Mouse (Mus musculus) spleen, postnatal 10 days (tissue): ENCODE measurements at regions not wholly inside any gene's neighbourhood (a gene's known extent, or its start where the extent isn't known, plus 50 kb on each side); places are given as distances from the start of the nearest gene placed in this dataset.

Experiments used
- DNase-seq, 2 experiments: peaks; one replicate each; pipeline ENCODE4 v3.0.0; 2021 to 2022; ENCODE audit warnings: low spot score in 2 of 2

GRCm38 (mm10) chr2:70914372-70914771 lies 88.8 kb upstream of the Tlk1 start:
- DNase-seq: no peak

GRCm38 (mm10) chr2:70909401-70909800 lies 83.9 kb upstream of the Tlk1 start:
- DNase-seq: no peak

GRCm38 (mm10) chr2:70908579-70908978 lies 83.1 kb upstream of the Tlk1 start:
- DNase-seq: no peak

- peak in 1 of 2 experiments; percentile 1 for DNase-seq
Measured at GRCm38 (mm10) chr2:70906216-70906615, 80.7 kb upstream of the Tlk1 start.

GRCm38 (mm10) chr2:70904429-70904828 lies 78.9 kb upstream of the Tlk1 start:
- DNase-seq: peak in 1 of 2 experiments; percentile 6

GRCm38 (mm10) chr2:70902196-70902595 lies 76.7 kb upstream of the Tlk1 start:
- peak in 1 of 2 experiments; percentile 2 for DNase-seq

GRCm38 (mm10) chr2:70901479-70901878 lies 76.0 kb upstream of the Tlk1 start:
- DNase-seq: peak in 1 of 2 experiments; percentile 8

GRCm38 (mm10) chr2:70899056-70899455 lies 73.5 kb upstream of the Tlk1 start:
- no peak for DNase-seq

- DNase-seq: no peak
Measured at GRCm38 (mm10) chr2:70898396-70898795, 72.9 kb upstream of the Tlk1 start.

- no peak for DNase-seq
Measured at GRCm38 (mm10) chr2:70897373-70897772, 71.8 kb upstream of the Tlk1 start.

- no peak for DNase-seq
Measured at GRCm38 (mm10) chr2:70889522-70890100, 64.1 kb upstream of the Tlk1 start.

GRCm38 (mm10) chr2:70888840-70889469 lies 63.4 kb upstream of the Tlk1 start:
- peak in 1 of 2 experiments; percentile 8 for DNase-seq

GRCm38 (mm10) chr2:70886831-70887230 lies 61.3 kb upstream of the Tlk1 start:
- peak in 1 of 2 experiments; percentile 5 for DNase-seq

- DNase-seq: peak in 1 of 2 experiments; percentile 11
Measured at GRCm38 (mm10) chr2:70885674-70886073, 60.1 kb upstream of the Tlk1 start.

GRCm38 (mm10) chr2:70877333-70878080 lies 52.0 kb upstream of the Tlk1 start:
- no peak for DNase-seq

- DNase-seq: no peak
Measured at GRCm38 (mm10) chr2:70876251-70876650, 50.7 kb upstream of the Tlk1 start.
